Mouse (Mus musculus) layer of hippocampus, postnatal 10 days (tissue): ENCODE data around the gene Smad6. TPM values are rescaled to one million over a fixed set of nuclear protein-coding genes. Genes with fewer than 3 reads are reported as not detected.
A peak's percentile ranks its signal among the peaks of the same experiment; 100 is the strongest.

Experiments used
- DNase-seq, 2 experiments: peaks; one replicate each; pipeline ENCODE4 v3.0.0; 2021; ENCODE audit warnings: low spot score in 2 of 2
- total RNA-seq, 2 experiments: library from RNA; stranded (reverse); gene quantifications; 2 replicates each; pipeline ENCODE4 v1.2.3; 2021

Smad6 gene
- total RNA-seq, 2 experiments from 2014 or later, result 1.7 to 3.7 TPM

DNA sequence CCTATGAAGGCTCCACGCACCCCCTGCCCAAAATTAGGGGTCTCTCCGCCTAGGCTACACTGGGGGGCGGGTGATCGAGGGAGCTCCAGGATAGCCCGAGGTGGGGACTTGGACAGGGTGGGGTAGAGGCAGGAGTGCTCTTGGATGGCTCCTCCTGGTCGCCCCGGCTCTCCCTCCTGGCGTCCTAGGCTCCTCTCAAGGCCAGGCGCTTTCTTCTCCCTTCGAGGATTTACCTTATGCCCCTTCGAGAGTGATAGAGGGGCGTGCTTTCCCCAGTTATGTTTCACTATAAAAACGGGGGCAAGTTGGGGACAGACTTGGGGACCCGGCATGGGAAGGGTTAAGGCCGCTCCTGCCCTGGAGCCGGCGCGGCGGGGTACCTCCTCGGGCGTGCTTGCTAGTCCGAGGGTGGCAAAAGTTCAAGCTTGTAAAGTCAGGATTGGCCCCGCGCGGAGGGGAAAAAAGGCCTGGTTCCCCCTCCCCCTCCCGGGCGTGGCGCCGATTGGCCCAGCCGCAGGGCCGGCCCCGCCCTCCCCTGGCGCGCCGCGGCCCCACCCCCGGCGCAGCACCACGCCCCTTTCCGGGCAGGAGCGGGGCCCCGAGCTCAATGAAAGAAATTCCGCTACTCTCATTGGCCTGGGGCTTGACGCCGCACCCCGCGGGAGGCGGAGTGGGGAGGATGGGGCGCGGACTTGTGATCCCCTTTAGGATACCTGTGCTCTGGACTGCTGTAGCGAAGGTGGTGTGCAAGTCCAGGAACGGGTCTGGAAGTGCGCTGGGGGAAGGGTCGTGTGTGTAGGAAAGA is 905 bp upstream of the Smad6 start:
- peak; percentile 83 to 88 for DNase-seq

DNA sequence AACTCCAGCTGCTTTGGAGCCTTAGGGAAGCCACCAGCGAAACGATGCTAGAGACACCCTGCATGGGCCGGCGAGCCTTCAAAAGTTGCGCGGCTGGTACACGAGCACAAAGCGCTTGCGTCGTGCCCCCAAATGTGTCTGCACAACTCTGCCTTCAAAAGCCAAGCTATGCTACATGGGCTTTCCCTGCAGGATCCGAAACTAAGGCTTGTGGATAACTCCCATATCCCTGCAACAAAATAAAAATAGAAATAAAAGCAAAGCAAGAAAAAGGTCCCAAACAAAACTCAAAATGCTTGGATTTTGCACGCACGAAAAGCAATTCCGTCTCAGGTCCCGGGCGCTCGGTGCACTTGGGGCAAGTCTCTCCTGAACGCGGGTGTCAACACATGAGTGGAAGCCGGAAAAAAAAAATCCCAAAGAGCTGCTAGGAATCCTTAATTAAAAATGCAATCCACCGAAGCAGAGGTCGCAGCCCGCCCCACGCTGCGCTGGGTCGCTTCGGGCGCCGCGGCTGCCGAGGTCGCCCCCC is 474 bp downstream of the Smad6 start:
- peak in 1 of 2 experiments; percentile 17 for DNase-seq

DNA sequence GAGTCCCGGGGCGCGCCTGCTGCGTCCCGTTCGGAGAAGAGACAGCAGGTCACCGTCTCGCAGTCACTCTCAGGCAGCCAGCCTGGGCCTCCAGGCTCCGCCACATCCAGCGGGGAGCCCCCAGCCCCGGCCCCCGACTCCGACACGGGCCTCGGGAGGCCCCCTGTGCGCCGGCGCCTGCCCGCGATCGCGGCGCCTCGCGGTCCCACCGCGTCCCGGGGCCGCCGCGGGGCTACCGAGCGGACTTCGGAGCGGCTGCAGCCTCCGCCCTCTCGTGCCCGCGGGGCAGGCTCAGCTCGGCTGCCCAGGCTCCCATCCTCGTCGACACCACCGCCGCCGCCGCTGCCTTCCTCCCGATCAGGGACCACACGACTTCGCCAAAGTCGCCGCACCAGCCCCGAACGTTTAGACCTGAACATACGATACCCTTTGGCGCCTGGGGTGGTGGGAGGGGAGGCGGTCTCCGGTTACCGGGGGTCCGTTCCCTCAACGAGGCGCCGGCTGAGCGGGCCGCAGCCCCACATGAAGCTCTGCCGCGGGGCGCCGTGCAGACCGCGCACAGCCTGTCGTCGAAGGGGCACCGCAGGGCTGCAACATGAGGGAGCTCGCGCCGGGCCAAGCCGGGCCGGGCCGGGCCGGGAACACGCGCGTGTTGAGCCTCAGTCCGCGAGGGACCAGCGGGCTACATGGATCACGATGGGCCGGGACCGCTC is 1.1 kb downstream of the Smad6 start:
- no peak for DNase-seq

DNA sequence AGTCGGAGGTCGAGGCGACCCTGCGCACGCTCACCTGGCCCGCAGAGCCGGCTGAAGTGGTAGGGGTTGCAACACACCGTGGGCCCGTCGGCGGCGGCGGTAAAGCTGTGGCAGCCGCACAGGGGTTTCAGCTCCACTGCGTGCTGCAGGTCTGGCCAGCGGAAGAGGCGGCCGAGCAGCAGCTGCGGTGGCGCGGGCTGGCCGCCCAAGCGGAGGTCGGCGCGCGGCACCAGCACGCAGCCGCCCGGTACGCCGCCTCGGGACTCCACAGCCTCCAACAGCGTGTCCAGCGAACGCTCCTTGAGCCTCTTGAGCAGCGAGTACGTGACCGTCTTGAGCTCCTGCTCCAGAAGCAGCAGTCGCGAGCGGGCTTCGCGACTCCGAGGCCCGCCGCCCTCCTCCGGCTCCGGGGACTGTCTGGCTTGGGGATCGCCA is 1.7 kb downstream of the Smad6 start:
- peak in 1 of 2 experiments; percentile 32 for DNase-seq

DNA sequence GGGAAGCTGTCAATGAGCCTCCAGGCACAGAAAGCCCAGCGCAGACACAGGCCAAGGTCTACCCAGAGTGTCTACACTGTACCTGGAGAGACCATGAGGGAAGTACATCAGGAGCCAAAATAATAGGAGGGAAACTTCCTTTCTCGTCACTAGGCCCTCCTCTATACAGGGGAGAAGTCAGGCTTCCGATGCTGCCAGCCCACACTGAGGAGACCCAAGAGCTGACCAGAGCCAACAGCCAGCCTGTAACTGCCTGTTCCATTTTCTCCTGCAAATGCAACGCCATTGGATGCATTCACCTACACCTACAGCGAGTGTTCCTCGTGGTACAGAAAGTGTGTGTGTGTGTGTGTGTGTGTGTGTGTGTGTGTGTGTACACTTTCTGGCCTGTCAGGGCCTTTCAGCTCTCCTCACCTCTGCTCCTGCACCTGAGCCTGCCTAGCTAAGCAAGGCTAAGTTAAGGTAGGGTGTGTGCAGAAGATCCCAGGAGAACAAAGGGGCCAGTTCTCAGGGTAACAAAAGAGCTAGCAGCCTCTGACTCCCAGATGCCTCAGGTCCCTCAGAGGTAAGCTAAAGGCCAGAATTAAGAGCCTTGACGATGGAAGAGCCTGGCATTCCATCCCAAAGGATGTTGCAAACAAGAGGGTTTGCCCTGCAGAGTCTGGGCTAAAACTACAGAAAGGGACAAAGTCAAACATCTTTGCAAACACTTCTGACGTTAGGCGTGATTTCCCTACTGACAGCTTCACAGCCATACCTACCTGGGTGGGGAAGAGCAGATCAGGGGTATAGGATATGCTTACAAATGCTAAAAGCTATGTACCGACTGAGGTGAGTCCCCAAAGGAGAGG is 2.6 kb downstream of the Smad6 start:
- no peak for DNase-seq

DNA sequence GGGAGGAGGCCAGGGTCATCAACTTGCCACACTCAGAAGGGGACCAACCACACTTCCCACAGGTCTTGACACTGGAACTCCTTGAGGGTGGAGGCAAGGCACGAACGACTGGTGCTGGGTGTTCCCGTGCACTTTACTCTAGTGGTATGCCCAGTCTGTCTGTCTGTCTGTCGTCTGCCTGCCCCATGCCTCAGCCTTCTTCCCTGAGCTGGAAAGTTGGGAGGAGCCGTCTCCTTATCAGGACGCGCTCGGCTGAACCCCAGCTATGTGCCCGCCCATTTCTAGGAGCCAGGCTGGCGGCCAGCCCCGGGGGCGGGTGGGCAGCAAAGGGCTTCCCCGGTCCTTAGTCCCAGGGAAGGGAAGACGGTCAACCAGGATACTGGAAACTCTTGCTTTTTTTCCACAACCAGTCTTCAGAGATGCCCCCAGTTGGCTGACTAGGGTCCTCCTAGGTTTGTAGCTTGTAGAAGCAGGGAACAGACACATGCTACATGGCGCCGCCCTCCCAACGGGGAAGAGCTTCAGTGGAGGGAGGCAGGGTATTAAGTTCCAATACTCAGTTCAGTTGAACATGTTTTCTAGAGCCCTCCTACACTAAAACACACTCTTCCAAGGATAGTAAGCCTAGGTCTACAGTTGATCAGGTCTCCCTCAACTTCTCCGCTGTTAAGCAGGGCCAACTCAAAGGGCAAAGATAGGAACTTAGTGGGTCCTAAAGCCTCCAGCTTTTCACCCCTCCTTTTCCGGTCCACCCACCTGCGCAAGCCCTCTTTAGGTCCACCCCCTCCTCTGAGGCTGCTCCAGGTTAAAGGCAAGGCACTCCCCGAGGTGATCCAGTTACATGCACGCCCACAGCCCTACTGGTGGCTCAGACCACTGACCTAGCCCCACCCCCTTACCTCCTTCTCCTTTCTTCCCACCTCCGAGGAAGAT is 3.7 kb downstream of the Smad6 start:
- DNase-seq, result no peak

DNA sequence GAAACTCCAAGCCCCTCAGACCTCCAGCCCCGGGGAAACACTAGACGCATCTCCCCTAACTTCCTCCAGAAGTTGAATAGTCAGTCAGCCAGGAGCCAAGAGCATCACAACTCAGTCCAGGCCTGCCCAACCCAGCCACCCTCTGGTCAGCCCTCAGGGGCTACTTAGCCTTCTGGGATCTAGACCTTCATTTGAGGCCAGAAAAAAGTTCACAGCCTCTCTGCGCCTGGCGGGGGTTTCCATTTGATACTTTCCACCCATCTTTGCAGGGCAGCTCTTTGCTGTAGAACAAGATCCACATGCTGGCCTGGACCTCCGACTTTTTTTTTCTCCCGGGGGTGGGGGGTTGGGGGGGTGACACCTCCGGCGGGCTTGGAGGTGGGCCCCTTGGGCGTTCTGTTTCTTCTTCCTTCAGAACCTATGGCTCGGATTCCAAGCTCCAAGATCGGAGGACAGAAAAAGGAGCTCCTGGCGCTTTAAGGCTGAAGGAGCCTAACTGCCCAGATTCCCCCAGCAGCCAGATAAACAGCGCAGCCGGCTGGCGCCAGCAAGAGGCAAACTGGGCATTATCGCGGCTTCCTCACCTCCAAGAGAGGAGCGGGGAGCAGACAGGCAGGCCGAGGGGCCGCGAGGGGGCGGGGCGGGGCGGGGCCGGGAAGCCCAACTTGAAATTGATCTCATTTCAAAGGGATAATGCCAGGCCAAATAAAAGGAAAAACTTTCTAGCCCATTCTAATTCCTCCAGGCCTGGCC is 5.0 kb downstream of the Smad6 start:
- peak in 1 of 2 experiments; percentile 41 for DNase-seq

DNA sequence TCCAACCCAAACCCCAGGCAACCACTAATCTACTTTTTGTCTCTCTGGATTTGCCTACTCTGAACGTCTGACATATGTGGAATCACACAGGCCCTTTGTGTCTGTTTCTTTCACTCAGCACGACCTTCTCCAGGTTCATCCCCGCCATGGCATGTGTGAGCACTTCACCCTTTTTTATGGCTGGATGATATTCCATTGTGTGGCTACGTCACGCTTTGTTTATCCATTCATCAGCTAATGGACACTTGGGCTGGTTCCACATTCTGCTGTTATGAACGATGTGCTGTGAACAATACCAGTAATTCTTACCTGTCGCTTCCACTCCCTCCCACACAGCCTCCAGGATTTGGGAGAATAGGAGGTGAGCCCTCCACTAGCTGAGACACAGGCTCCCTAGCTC is 5.8 kb downstream of the Smad6 start:
- DNase-seq, result no peak

DNA sequence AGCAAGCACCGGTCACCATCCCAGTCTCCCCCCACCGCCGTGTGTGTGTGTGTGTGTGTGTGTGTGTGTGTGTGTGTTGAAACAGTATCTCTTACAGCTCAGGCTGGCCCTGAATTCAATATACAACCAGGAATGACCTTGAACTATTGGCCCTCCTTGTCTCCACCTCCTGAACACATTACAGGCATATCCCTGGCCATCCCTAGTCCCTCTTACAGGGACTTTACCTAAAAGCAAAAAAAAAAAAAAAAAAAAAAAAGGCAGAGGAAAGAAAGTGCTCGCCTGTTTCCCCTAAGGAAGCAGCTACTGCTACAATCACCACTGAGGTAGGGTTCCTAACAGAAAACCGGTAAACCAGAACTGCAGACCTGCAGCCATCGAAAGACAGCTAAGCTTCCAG is 7.1 kb downstream of the Smad6 start:
- no peak for DNase-seq

DNA sequence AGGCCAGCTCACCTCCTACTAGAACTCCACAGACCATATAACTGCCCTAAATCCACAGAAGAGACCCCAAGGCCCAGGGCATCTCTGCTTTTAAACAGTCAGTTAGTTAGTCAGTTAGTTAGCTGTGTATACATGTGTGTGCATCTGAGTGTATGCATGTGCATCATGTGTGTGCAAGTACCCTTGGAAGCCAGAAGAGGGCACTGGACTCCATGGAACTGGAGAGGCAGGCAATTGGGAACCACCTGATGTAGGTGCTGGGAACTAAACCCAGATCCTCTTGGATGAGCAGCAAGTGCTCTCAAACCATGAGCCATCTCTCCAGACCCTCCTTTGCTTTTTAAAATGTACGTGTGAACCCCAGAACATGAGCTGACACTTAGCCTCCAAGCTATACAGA is 10.5 kb downstream of the Smad6 start:
- DNase-seq, result no peak

DNA sequence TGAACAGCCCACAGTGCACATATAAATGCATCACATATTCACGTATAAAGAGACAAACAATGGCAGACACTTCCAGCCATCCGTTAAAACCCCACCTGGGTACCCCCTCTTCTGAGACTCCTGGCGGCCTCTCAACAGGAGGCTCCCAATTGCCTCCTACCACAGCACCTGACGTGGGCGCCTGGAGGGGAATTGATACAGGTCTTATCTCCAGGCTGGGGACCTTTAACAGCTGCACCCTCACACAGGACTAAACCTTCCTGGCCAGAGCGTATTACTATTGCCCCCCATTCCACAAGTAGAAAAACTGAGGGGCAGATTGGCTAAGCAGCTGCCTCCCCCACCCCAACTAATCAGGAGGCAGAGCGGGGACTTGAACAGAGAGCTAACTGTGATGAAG is 18.9 kb downstream of the Smad6 start:
- no peak for DNase-seq

DNA sequence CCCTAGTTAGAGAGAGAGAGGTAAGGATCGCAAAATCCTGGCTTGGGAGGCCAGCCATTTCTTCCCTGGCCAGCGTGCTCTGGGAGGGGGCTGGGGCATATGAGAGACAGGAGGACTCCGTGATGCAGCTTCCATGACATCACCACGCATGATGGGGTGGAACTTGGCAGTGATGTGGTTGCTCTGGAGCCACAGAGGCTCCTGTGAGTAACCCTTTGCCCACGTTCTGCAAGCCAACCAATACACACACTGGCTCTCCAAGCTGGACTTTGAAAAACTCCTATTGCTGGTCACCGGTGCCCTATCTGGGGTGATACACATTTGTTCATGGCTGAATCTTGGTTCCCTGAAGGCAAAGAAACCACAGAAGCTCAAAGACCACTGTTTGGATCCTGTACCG is 20.8 kb downstream of the Smad6 start:
- DNase-seq, result no peak

DNA sequence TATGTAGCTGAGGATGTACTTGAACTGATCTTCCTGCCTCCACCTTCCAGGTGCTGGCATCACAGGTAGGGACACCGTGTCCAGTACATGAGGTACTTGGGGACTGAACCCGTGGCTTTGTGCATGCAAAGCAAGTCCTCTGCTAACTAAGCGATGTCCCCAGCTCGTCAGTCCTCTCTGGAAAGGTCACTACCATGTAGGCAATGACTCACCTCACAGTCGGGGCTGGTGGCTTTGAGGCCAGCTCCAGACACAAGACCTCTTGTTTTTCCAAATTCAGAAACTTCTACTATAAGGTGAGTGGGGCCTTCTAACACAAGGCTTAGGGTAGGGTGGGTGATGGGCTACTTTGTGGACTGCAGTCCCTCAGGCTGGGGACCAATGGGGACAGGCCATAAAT is 21.8 kb downstream of the Smad6 start:
- no peak for DNase-seq

DNA sequence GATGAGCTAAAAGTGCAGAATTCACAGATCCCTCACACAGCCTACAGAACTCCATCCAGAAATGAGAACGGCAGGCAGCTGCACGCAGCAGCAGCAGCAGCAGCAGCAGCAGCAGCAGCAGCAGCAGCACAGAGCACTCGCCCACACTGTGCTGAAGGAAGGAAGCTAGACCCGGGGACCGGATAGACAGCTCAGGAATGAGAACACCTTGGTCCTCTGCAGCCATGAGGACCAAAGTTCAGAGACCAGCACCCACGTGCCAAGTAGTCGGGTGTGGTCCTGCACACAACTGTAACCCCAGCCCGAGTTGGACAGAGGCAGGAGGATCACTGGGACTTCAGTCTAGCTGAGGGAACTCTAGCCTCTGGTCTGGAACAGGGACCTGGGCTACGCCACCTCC is 22.7 kb downstream of the Smad6 start:
- no peak for DNase-seq

DNA sequence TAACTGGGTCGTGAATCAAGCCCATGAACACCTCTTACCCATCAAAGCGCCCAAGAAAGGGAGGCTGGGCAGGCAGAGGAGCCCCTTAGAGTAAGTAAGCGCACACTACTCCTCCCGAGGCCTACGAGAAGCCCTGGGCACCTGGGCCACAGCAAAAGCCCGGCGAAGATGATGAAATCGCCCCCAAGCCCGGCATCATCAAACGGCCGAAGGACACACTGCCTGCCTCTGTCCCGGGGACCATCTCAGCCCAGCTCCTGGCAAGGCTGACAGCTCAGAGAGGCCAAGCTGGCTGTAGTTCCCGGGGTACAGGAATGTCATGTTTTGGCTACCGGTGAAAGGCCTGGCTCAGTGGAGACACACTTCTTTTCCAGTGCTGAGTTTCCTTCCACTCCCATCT is 23.8 kb downstream of the Smad6 start:
- DNase-seq, result peak; percentile 39 to 42

DNA sequence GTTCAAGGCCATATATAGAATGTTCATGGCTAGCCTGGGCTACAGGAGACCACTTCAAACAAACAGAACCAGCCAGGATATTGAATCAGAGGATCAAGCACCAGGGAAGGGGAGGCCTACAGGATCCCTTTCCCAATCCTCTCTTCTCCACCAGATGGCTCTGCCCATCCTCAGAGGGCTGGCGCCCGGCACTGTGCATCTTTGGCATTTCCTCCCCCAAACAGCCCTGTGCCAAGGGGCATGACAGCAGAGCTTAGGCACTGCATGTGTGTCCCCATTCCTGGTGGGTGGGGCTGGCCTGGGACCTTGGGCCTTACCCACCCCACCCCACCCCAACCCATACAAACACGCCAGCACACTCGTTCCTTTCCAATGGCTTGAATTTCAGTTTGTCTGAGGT is 24.4 kb downstream of the Smad6 start:
- DNase-seq, result peak; percentile 33 to 52

DNA sequence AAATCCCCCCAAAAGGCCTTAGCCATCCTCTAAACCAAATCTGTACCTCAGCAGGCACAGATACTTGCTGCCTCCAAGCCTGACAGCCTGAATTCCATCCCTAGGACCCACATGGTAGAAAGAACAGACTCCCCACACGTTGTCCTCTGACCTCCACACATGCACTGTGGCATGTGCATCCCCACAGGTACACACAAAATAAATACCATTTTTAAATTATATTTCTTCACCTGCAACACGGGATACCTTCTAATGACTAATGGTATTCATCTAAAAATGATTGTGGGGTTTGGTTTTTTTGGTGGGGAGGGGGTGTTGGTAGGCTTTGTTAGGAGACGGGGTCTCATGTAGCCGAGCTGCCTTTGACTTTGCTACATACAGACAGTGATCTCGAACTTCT is 28.6 kb downstream of the Smad6 start:
- no peak for DNase-seq

DNA sequence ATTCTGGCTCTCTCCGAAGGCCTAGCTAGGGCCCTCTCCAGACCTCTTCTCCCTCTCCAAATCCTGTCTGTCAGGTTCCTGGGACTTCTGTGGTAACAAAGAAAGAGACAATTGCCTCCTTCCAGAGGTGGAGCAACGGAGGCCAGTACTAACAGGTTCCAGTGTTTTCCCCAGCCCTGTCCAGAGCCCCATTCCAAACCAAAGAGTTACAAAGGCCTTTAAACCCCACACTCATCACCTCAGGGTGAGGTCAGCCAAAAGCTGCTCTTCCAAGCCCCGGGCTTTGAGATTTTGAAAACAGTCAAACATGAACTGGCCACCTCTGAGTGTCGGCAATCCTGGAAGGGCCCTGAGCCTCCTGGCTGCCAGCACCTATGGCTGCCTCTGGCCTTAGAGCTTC is 29.1 kb downstream of the Smad6 start:
- no peak for DNase-seq

DNA sequence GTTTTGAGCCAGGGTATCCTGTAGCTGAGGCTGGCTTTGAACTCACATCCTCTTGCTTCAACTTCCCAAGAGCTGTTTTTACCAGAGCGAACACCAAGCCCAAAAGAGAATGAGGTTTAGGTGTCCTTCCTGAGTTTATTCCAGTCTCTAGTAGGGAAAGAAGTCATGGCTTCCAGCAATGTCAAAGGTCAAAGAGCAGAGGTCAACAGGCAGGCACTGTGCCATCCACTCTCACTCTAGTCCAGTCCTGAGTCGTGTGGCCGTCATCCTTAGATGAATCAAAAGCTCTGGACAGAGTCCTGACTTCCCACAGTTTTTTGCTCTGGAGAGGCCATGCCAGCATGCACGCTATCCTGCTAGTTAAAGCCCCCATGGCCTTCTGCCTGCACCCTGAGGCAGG is 30.7 kb downstream of the Smad6 start:
- no peak for DNase-seq

DNA sequence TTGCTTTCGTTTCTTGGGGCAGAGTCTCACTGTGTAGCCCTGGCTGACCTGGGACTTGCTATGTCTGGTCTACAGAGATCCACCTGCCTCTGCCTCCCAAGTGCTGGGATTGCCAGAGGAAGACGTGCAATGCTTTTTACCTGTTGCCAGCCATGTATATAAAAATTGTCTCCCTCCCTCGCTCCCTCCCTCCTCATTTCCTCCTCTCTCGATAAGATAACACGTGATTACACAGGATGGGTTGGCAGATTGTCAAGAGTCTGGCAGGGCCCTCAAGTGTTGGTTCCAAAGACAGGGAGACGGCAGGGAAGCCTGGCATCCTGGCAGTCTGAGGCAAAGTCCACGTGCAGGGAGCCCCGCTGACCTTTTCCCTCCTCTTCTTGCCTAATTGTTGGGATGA is 32.2 kb downstream of the Smad6 start:
- DNase-seq, result no peak
